Mouse (Mus musculus): ENCODE measurements around the gene Zfand3. TPM values are rescaled to one million over a fixed set of nuclear protein-coding genes. Genes with fewer than 3 reads are reported as not detected.

The Zfand3 gene
- polyA plus RNA-seq, 1 experiment from 2014 or later, result 55.1 TPM

- Histone ChIP-seq H3K27me3 (ENCODE audit: control insufficient read depth, insufficient read depth, low read length) (no peaks in the 10 kb centered on the region), H3K9me3 (ENCODE audit: control insufficient read depth, low read length) (no peaks in the 10 kb centered on the region), H3K4me1 (ENCODE audit: control insufficient read depth, insufficient read depth, low read length) (no peaks in the 10 kb centered on the region), H3K27ac (replicated peaks; ENCODE audit: low read depth, low read length) (no peak overlapping the region), H3K9ac (ENCODE audit: low read length) (no peak overlapping the region), H3K36me3 (ENCODE audit: control insufficient read depth, insufficient read depth, low read length) (0 out of 2 replicates have a peak, but pooled peaks cover 3% of the 10 kb centered on the region), H3K4me3 (ENCODE audit: low read depth, low read length) (no peak overlapping the region), H3K4me2 (ENCODE audit: low read depth, severe bottlenecking) (no peak overlapping the region)
- WGBS, result 90% methylated on average over 1 of the region's 1 CpGs
- DNase-seq (ENCODE audit: low spot score), result no peak
- no peak for ATAC-seq (ENCODE audit: insufficient number of reproducible peaks, low FRiP score, low TSS enrichment, low read depth)
These were observed 173.9 kb downstream of the Zfand3 start for GRCm38 (mm10) chr17:30178402-30178801.

DNA sequence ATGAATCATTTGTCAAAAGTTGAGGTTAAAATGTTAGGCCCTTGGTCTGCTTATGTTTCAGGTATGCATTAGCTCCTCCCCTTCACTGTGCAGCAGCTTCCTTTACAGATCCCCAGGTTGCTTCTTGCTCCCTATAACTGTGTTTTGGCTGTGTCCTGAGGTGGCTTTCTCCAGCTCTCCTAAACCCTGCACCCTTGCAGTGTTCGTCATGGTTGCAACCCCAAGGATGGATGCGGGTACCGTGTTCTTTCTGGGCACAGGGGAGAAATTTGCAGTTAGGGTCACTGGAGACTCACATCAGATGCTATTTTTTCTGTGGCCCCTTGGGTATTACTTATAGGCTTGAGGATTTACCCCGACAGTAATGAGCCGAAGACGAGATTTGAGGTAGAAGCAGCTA, 175.7 kb downstream of the Zfand3 start:
- H3K4me1 ChIP-seq (ENCODE audit: control insufficient read depth, insufficient read depth, low read length), result no peaks in the 10 kb centered on the region
- H3K27ac ChIP-seq (replicated peaks; ENCODE audit: low read depth, low read length), result no peak overlapping the region
- 93% methylated on average over 6 of the region's 6 CpGs for WGBS
- no peak overlapping the region for H3K9ac ChIP-seq (ENCODE audit: low read length)
- no peaks in the 10 kb centered on the region for H3K27me3 ChIP-seq (ENCODE audit: control insufficient read depth, insufficient read depth, low read length)
- no peak overlapping the region for H3K4me2 ChIP-seq (ENCODE audit: low read depth, severe bottlenecking)
- no peaks in the 10 kb centered on the region for H3K9me3 ChIP-seq (ENCODE audit: control insufficient read depth, low read length)
- H3K36me3 ChIP-seq (ENCODE audit: control insufficient read depth, insufficient read depth, low read length), result 0 out of 2 replicates have a peak, but pooled peaks cover 3% of the 10 kb centered on the region
- H3K4me3 ChIP-seq (ENCODE audit: low read depth, low read length), result no peak overlapping the region
- DNase-seq (ENCODE audit: low spot score) (no peak), ATAC-seq (ENCODE audit: insufficient number of reproducible peaks, low FRiP score, low TSS enrichment, low read depth) (no peak)

DNA sequence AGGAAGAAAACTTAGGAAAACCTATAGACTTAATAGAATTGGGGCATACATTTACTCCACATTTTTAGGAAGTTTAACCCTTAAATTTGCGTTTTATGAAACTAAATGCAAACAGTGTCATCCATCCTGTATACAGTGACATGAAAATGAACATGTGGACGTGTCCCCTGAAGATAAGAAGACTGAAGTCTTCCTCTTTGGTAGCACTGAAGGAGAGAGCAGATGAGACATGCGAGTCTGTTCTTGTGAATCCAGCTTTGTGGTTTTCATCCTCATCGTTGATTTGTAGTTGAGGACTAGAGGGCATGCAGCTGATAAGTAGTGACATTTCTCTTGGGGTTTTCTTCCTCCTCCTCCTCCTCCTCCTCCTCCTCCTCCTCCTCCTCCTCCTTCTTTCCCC, 177.0 kb downstream of the Zfand3 start:
- no peak for DNase-seq (ENCODE audit: low spot score)
- no peaks in the 10 kb centered on the region for H3K9me3 ChIP-seq (ENCODE audit: control insufficient read depth, low read length)

DNA sequence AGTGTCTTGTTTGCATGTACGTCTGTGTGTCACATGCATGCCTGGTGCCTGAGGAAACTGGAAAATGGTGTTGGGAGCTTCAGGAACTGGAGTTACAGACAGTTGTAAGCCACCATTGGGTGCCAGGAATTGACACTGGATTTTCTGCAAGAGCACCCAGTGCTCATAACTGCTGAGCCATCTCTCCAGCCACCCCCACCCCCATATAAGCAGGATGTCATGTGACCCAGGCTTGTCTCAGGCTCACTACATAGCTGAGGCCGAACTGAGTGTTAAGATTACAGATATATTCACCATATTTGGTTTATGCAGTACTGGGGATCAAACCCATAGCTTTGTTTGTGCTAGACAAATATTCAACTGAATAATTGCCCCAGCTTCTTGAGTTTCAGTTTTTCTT, 177.5 kb downstream of the Zfand3 start:
- ATAC-seq (ENCODE audit: insufficient number of reproducible peaks, low FRiP score, low TSS enrichment, low read depth) (no peak), DNase-seq (ENCODE audit: low spot score) (no peak)
- 90% methylated on average over 2 of the region's 2 CpGs for WGBS
- Histone ChIP-seq H3K4me2 (ENCODE audit: low read depth, severe bottlenecking) (no peak overlapping the region), H3K9me3 (ENCODE audit: control insufficient read depth, low read length) (no peaks in the 10 kb centered on the region), H3K27ac (replicated peaks; ENCODE audit: low read depth, low read length) (no peak overlapping the region), H3K9ac (ENCODE audit: low read length) (no peak overlapping the region), H3K4me1 (ENCODE audit: control insufficient read depth, insufficient read depth, low read length) (peaks cover 1% of the 10 kb centered on the region; the same call in 1 of the 2 replicates), H3K36me3 (ENCODE audit: control insufficient read depth, insufficient read depth, low read length) (0 out of 2 replicates have a peak, but pooled peaks cover 3% of the 10 kb centered on the region), H3K27me3 (ENCODE audit: control insufficient read depth, insufficient read depth, low read length) (no peaks in the 10 kb centered on the region), H3K4me3 (ENCODE audit: low read depth, low read length) (no peak overlapping the region)

More for the DNA sequence above, 177.0 kb downstream of the Zfand3 start:
- ATAC-seq (ENCODE audit: insufficient number of reproducible peaks, low FRiP score, low TSS enrichment, low read depth), result no peak
- H3K27me3 ChIP-seq (ENCODE audit: control insufficient read depth, insufficient read depth, low read length), result no peaks in the 10 kb centered on the region
- no peak overlapping the region for H3K4me2 ChIP-seq (ENCODE audit: low read depth, severe bottlenecking)
- H3K4me3 ChIP-seq (ENCODE audit: low read depth, low read length), result no peak overlapping the region
- H3K4me1 ChIP-seq (ENCODE audit: control insufficient read depth, insufficient read depth, low read length), result no peaks in the 10 kb centered on the region
- H3K9ac ChIP-seq (ENCODE audit: low read length), result no peak overlapping the region
- 87% methylated on average over 4 of the region's 4 CpGs for WGBS
- 0 out of 2 replicates have a peak, but pooled peaks cover 3% of the 10 kb centered on the region for H3K36me3 ChIP-seq (ENCODE audit: control insufficient read depth, insufficient read depth, low read length)
- H3K27ac ChIP-seq (replicated peaks; ENCODE audit: low read depth, low read length), result no peak overlapping the region

DNA sequence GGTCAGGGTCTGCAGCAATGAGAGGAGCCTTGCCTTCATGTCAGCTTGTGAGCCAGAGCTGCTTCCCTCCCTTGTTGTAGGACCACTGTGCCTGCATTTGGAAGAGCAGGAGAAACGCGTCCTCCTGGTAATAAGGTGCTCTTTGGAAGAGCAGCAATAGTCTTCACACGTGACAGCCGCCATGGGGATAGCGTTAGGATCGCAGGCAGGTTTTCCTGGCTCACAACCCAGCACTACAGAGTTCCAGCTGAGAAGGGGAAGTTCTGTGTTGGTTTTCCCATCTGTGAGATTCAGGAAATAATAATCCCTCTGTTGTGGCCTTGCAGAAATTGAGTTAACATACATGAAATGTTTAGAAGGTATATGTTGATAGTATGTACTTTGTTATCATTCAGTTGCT, 179.0 kb downstream of the Zfand3 start:
- Histone ChIP-seq H3K27me3 (ENCODE audit: control insufficient read depth, insufficient read depth, low read length) (no peaks in the 10 kb centered on the region), H3K27ac (replicated peaks; ENCODE audit: low read depth, low read length) (no peak overlapping the region), H3K9ac (ENCODE audit: low read length) (no peak overlapping the region), H3K4me1 (ENCODE audit: control insufficient read depth, insufficient read depth, low read length) (peaks cover 11% of the 10 kb centered on the region), H3K36me3 (ENCODE audit: control insufficient read depth, insufficient read depth, low read length) (no peaks in the 10 kb centered on the region), H3K4me3 (ENCODE audit: low read depth, low read length) (no peak overlapping the region), H3K4me2 (ENCODE audit: low read depth, severe bottlenecking) (no peak overlapping the region), H3K9me3 (ENCODE audit: control insufficient read depth, low read length) (no peaks in the 10 kb centered on the region)
- DNase-seq (ENCODE audit: low spot score) (no peak), ATAC-seq (ENCODE audit: insufficient number of reproducible peaks, low FRiP score, low TSS enrichment, low read depth) (no peak)
- WGBS, result 94% methylated on average over 6 of the region's 6 CpGs

GRCm38 (mm10) chr17:30187154-30187553, 182.6 kb downstream of the Zfand3 start:
- no peaks in the 10 kb centered on the region for H3K27me3 ChIP-seq (ENCODE audit: control insufficient read depth, insufficient read depth, low read length)
- no peak overlapping the region for H3K9ac ChIP-seq (ENCODE audit: low read length)
- H3K4me2 ChIP-seq (ENCODE audit: low read depth, severe bottlenecking), result no peak overlapping the region
- no peaks in the 10 kb centered on the region for H3K36me3 ChIP-seq (ENCODE audit: control insufficient read depth, insufficient read depth, low read length)
- peaks cover 21% of the 10 kb centered on the region for H3K4me1 ChIP-seq (ENCODE audit: control insufficient read depth, insufficient read depth, low read length)
- H3K9me3 ChIP-seq (ENCODE audit: control insufficient read depth, low read length), result no peaks in the 10 kb centered on the region
- H3K4me3 ChIP-seq (ENCODE audit: low read depth, low read length), result no peak overlapping the region
- no peak for ATAC-seq (ENCODE audit: insufficient number of reproducible peaks, low FRiP score, low TSS enrichment, low read depth)
- DNase-seq (ENCODE audit: low spot score), result no peak
- no peak overlapping the region for H3K27ac ChIP-seq (replicated peaks; ENCODE audit: low read depth, low read length)
- 82% methylated on average over 6 of the region's 6 CpGs for WGBS

GRCm38 (mm10) chr17:30187581-30187980, 183.0 kb downstream of the Zfand3 start:
- H3K4me1 ChIP-seq (ENCODE audit: control insufficient read depth, insufficient read depth, low read length), result peaks cover 21% of the 10 kb centered on the region
- WGBS, result 31% methylated on average over 5 of the region's 5 CpGs
- H3K36me3 ChIP-seq (ENCODE audit: control insufficient read depth, insufficient read depth, low read length), result no peaks in the 10 kb centered on the region
- H3K4me2 ChIP-seq (ENCODE audit: low read depth, severe bottlenecking), result no peak overlapping the region
- H3K27ac ChIP-seq (replicated peaks; ENCODE audit: low read depth, low read length), result no peak overlapping the region
- ATAC-seq (ENCODE audit: insufficient number of reproducible peaks, low FRiP score, low TSS enrichment, low read depth) (no peak), DNase-seq (ENCODE audit: low spot score) (no peak)
- no peaks in the 10 kb centered on the region for H3K9me3 ChIP-seq (ENCODE audit: control insufficient read depth, low read length)
- no peak overlapping the region for H3K9ac ChIP-seq (ENCODE audit: low read length)
- H3K4me3 ChIP-seq (ENCODE audit: low read depth, low read length), result no peak overlapping the region
- no peaks in the 10 kb centered on the region for H3K27me3 ChIP-seq (ENCODE audit: control insufficient read depth, insufficient read depth, low read length)

DNA sequence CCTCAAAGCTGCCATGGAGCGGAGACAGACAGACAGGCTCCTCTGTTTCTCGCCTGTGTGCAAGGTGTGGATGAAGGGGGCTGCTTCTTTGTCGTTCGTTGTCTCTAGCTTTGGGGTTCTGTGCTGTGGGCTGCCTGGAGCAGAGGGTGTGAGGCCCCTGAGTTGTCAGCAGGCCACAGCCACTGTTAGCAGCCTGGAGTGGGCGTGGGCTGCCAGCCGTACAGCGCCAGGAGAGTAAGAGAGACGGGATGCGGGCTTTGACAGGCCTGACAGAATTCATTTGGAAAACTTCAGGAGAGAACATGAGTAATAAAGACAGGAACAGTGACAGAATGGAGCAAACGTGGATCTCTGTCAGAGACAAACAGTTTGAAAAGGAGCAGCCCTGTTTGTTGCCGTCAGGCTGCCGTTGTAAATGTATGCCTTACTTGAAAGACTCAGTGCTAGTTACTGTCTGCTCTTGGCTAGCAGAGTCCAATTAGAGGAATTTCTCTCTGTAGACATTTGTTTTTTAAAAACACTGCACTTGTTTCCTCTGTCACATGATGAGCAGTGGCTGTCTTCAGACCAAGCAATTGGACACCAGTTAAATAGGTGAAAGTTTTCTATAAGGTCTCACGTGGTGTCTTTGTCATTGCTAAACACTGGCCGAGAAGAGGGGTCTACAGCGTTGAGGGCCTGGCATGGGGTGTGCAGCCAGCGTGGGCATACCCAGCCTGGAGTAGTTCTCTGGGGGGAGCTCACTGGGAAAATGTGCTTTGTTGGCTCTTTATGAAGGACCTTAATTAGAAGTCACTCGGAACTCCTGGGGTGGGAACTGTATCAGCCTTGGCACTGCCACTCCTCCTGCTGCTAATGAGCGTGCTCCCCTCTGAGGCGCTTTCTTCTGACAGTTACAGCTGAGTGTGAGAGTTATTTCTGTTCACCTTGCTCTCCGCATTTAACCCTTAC, 183.8 kb downstream of the Zfand3 start:
- Histone ChIP-seq H3K27ac (replicated peaks; ENCODE audit: low read depth, low read length) (no peak overlapping the region; the same call in 1 of the 2 replicates), H3K4me3 (ENCODE audit: low read depth, low read length) (no peak overlapping the region), H3K36me3 (ENCODE audit: control insufficient read depth, insufficient read depth, low read length) (no peaks in the 10 kb centered on the region), H3K4me2 (ENCODE audit: low read depth, severe bottlenecking) (no peak overlapping the region), H3K9me3 (ENCODE audit: control insufficient read depth, low read length) (no peaks in the 10 kb centered on the region), H3K27me3 (ENCODE audit: control insufficient read depth, insufficient read depth, low read length) (no peaks in the 10 kb centered on the region), H3K4me1 (ENCODE audit: control insufficient read depth, insufficient read depth, low read length) (peaks cover 21% of the 10 kb centered on the region), H3K9ac (ENCODE audit: low read length) (no peak overlapping the region)
- DNase-seq (ENCODE audit: low spot score) (no peak), ATAC-seq (ENCODE audit: insufficient number of reproducible peaks, low FRiP score, low TSS enrichment, low read depth) (no peak)
- 17% methylated on average over 20 of the region's 20 CpGs for WGBS
